8 mouse cellular contexts compared by ENCODE assay signal in genomic region chr19:17124034-17124735, GRCm38 (mm10).
DNase-seq lines count a peak whose midpoint lies in the region; ATAC-seq and TF ChIP-seq lines count a peak whose summit lies in the region.

No protein-coding gene starts in this region.

- no peaks in the 10 kb centered on the region for H3K9me3 ChIP-seq in kidney, postnatal 0 days (replicated peaks; ENCODE audit: low read length)
- no peaks in the 10 kb centered on the region for H3K9me3 ChIP-seq in lung, postnatal 0 days (ENCODE audit: low read length)

- TF ChIP-seq CTCF in kidney, postnatal 0 days (IDR thresholded peaks at IDR 0.05; ENCODE audit: low read depth): peak; percentile 79
- peak; percentile 75 for TF ChIP-seq CTCF in lung, postnatal 0 days (IDR thresholded peaks at IDR 0.05)

- no peak for TF ChIP-seq EP300 in lung, postnatal 0 days (IDR thresholded peaks at IDR 0.05)

- WGBS in kidney, postnatal 0 days: 64% methylated on average over 12 of the region's 12 CpGs
- 64% methylated on average over 12 of the region's 12 CpGs for WGBS in lung, postnatal 0 days

- no peak overlapping the region for H3K4me2 ChIP-seq in kidney, postnatal 0 days (ENCODE audit: low read length)
- H3K4me2 ChIP-seq in lung, postnatal 0 days (replicated peaks; ENCODE audit: low read depth, low read length): no peak overlapping the region

- no peaks in the 10 kb centered on the region for H3K4me1 ChIP-seq in kidney, postnatal 0 days (replicated peaks; ENCODE audit: insufficient read depth, low read length)
- H3K4me1 ChIP-seq in lung, postnatal 0 days (ENCODE audit: insufficient read depth, low read depth, low read length): no peaks in the 10 kb centered on the region

- peak; percentile 37 to 38 for DNase-seq in adrenal gland, adult 18-20 months (ENCODE audit: low spot score in 2 of 2)
- no peak for DNase-seq in adrenal gland, adult 8-10 months
- peak; percentile 28 to 42 for DNase-seq in urinary bladder, postnatal 36 days (ENCODE audit: low spot score in 2 of 2)
- DNase-seq in urinary bladder, adult 18-20 months (ENCODE audit: low spot score in 2 of 2): no peak
- peak; percentile 75 for DNase-seq in kidney, postnatal 0 days (ENCODE audit: low spot score)
- peak; percentile 68 for DNase-seq in lung, postnatal 0 days (ENCODE audit: low spot score)
- peak; percentile 66 for DNase-seq in right cerebral cortex, adult 18-20 months

- ATAC-seq in erythroid progenitor cell, adult 5-6 weeks (replicated peaks; ENCODE audit: low FRiP score, poor library complexity, severe bottlenecking): 0 out of 2 replicates have a peak, but pooled peaks have one; percentile 39
- ATAC-seq in kidney, postnatal 0 days (replicated peaks; ENCODE audit: low FRiP score, low read depth): peak; percentile 59; the same call in 1 of the 2 replicates
- no peak for ATAC-seq in lung, postnatal 0 days

- H3K27me3 ChIP-seq in kidney, postnatal 0 days (ENCODE audit: insufficient read depth, low read length): no peaks in the 10 kb centered on the region
- no peaks in the 10 kb centered on the region for H3K27me3 ChIP-seq in lung, postnatal 0 days (replicated peaks; ENCODE audit: insufficient read depth, low read length)

- H3K36me3 ChIP-seq in kidney, postnatal 0 days (ENCODE audit: insufficient read depth, low read length): no peaks in the 10 kb centered on the region
- H3K36me3 ChIP-seq in lung, postnatal 0 days (ENCODE audit: insufficient read depth, low read length): no peaks in the 10 kb centered on the region

- no peak overlapping the region for H3K27ac ChIP-seq in kidney, postnatal 0 days
- H3K27ac ChIP-seq in lung, postnatal 0 days (ENCODE audit: low read length): no peak overlapping the region

- no peak overlapping the region for H3K9ac ChIP-seq in kidney, postnatal 0 days (ENCODE audit: low read depth, low read length)
- H3K9ac ChIP-seq in lung, postnatal 0 days (replicated peaks; ENCODE audit: low read depth): no peak overlapping the region

- H3K4me3 ChIP-seq in kidney, postnatal 0 days (replicated peaks; ENCODE audit: low read depth, low read length): no peak overlapping the region
- no peak overlapping the region for H3K4me3 ChIP-seq in lung, postnatal 0 days (ENCODE audit: low read depth, low read length)

Comparison
In these comparisons a context has a peak if more than half of its experiments do, and no peak if none do; other contexts are left out.
1. DNase-seq: peak in adrenal gland, adult 18-20 months (2 of 2), urinary bladder, postnatal 36 days (2 of 2), kidney, postnatal 0 days (single experiment), lung, postnatal 0 days (single experiment) and right cerebral cortex, adult 18-20 months (single experiment); none in adrenal gland, adult 8-10 months (single experiment) and urinary bladder, adult 18-20 months (0 of 2).